ENCODE assay signal across 16 mouse cellular contexts in the genomic region with DNA sequence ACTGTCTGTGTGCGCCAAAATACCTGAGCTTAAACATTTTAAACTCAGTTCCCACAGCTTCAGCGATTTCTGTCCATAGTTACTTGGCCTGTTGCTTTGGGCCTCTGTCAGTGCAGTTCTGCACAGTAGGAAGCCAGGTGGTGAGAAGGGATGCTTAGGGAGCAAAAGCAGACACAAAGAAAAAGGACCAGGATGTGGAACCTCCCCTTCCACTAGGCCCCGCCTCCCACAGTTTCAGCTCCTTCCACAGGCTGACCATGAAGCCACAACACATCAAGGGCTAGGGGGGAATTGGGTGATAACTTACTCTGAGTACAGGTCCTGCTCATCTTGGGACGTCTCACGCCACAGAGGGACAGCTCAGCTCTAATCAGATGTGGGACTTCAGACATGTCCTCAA.
"Had no signal": no experiment of that assay in that cellular context is flagged by ENCODE, and none has a peak within 500 bp of the region (broad histone marks: within the 10 kb centered on the region; RNA-seq: fewer than 3 reads in every experiment).

No protein-coding gene starts in this region.

- H3K36me3 ChIP-seq: neural tube, embryonic 13.5 days; neural tube, embryonic 15.5 days; stomach, embryonic 15.5 days had no signal

- H3K9me3 ChIP-seq: neural tube, embryonic 13.5 days; neural tube, embryonic 15.5 days; stomach, embryonic 15.5 days had no signal

- H3K4me1 ChIP-seq: stomach, embryonic 15.5 days had no signal

- DNase-seq: retina, postnatal 1 day; right cerebral cortex, adult 18-20 months; right cerebral cortex, postnatal 14 days; right cerebral cortex, postnatal 25 days; right cerebral cortex, postnatal 4 days; spleen, adult 18-20 months; thymus, adult 18-20 months; thymus, adult 2 months; thymus, postnatal 14 days; thymus, postnatal 25 days; thymus, postnatal 36 days; thymus, postnatal 4 days had no signal

- H3K27ac ChIP-seq: neural tube, embryonic 13.5 days; neural tube, embryonic 15.5 days; stomach, embryonic 15.5 days; stomach, postnatal 0 days had no signal

- H3K27me3 ChIP-seq: neural tube, embryonic 15.5 days; stomach, embryonic 15.5 days had no signal

- H3K4me3 ChIP-seq: neural tube, embryonic 13.5 days; neural tube, embryonic 15.5 days; stomach, embryonic 15.5 days had no signal

- H3K9ac ChIP-seq: neural tube, embryonic 13.5 days; neural tube, embryonic 15.5 days; stomach, embryonic 15.5 days had no signal

- H3K4me2 ChIP-seq: neural tube, embryonic 13.5 days; neural tube, embryonic 15.5 days; stomach, embryonic 15.5 days had no signal
